Mouse (Mus musculus) heart, postnatal 0 days (tissue): ENCODE measurements around the gene Rgs6. TPM values are rescaled to one million over a fixed set of nuclear protein-coding genes. Genes with fewer than 3 reads are reported as not detected.

ENCODE experiments used
- ATAC-seq: fragments of 200-750 bp; cut with Nextera tagmentation; 2 replicates; pipeline ENCODE4 v1.8.0; 2017; ENCODE audit warnings: low read depth, moderate number of reproducible peaks, moderate library complexity; ENCODE audit not compliant: insufficient read depth
- DNase-seq: peaks from one replicate; pipeline ENCODE4 v3.0.0-alpha.2; 2016; ENCODE audit warnings: low spot score
- H3K27ac ChIP-seq: fragments of 300-500 bp; sonication (generic); 2 replicates; pipeline ENCODE4 v1.5.1; 2014; ENCODE audit warnings: low read depth, mild to moderate bottlenecking
- H3K27me3 ChIP-seq: fragments of 300-500 bp; sonication (generic); 2 replicates; pipeline ENCODE4 v1.6.1; 2014; ENCODE audit warnings: low read length, mixed read lengths; ENCODE audit not compliant: control insufficient read depth, insufficient read depth
- H3K36me3 ChIP-seq: fragments of 300-500 bp; sonication (generic); replicated peaks from 2 replicates; pipeline ENCODE4 v1.6.1; 2014; ENCODE audit warnings: low read length, mixed read lengths; ENCODE audit not compliant: control insufficient read depth, insufficient read depth
- H3K4me1 ChIP-seq: fragments of 300-500 bp; sonication (generic); 2 replicates; pipeline ENCODE4 v1.6.1; 2014; ENCODE audit warnings: antibody characterized with exemption; ENCODE audit not compliant: control insufficient read depth, insufficient read depth
- H3K4me2 ChIP-seq: fragments of 300-500 bp; sonication (generic); 2 replicates; pipeline ENCODE4 v1.6.1; 2014; ENCODE audit warnings: low read depth, mild to moderate bottlenecking, low read length, moderate library complexity
- H3K4me3 ChIP-seq: fragments of 300-500 bp; sonication (generic); 2 replicates; pipeline ENCODE4 v1.5.1; 2014; ENCODE audit warnings: low read depth, low read length
- H3K9ac ChIP-seq: fragments of 300-500 bp; sonication (generic); replicated peaks from 2 replicates; pipeline ENCODE4 v1.6.1; 2014; ENCODE audit warnings: low read depth, low read length, mixed read lengths
- H3K9me3 ChIP-seq: fragments of 300-500 bp; sonication (generic); replicated peaks from 2 replicates; pipeline ENCODE4 v1.6.1; 2016; ENCODE audit warnings: low read length; ENCODE audit not compliant: control insufficient read depth
- CTCF ChIP-seq: IDR thresholded peaks from 2 replicates; pipeline ENCODE4 v1.5.1; 2016; ENCODE audit warnings: antibody characterized with exemption, control low read depth, low read depth
- EP300 ChIP-seq: IDR thresholded peaks from 2 replicates; pipeline ENCODE4 v1.6.1; 2016; ENCODE audit warnings: antibody characterized with exemption, low read depth
- WGBS: fragments of 180-500 bp; shearing (Covaris S2); extraction: QIAGEN DNeasy Blood & Tissue Kit; methylation state at CpG from one replicate; pipeline ENCODE4 v1.1.7; 2014; 5-methylcytosine and 5-hydroxymethylcytosine counted together
- polyA plus RNA-seq: library from polyadenylated mRNA; unstranded; fragments of >200 nt; fragmentation: Nextera tagmentation; extraction: Ambion mirVana; gene quantifications from 2 replicates; pipeline ENCODE4 v1.2.1, GENCODE M21; 2015
- total RNA-seq: library from RNA; depleted of rRNA; stranded (reverse); fragments of >200 nt; gene quantifications from 2 replicates; pipeline ENCODE4 v1.2.3, GENCODE M21; 2014; ENCODE audit warnings: low replicate concordance

The Rgs6 gene
- total and polyA plus RNA-seq, 2 experiments from 2014 or later = 12.1 to 16.5 TPM

GRCm38 (mm10) chr12:82701359-82701758, 113.3 kb downstream of the Rgs6 start:
- no peaks in the 10 kb centered on the region for H3K36me3 ChIP-seq
- peaks cover 2% of the 10 kb centered on the region; the same call in 1 of the 2 replicates for H3K4me1 ChIP-seq
- no peak for ATAC-seq
- TF ChIP-seq EP300 (no peak), CTCF (no peak)
- no peak overlapping the region for H3K27ac ChIP-seq
- WGBS = 81% methylated on average over 7 of the region's 7 CpGs
- no peak overlapping the region for H3K9ac ChIP-seq
- H3K9me3 ChIP-seq = no peaks in the 10 kb centered on the region
- no peak overlapping the region for H3K4me2 ChIP-seq
- no peak for DNase-seq
- H3K4me3 ChIP-seq = no peak overlapping the region
- H3K27me3 ChIP-seq = no peaks in the 10 kb centered on the region

DNA sequence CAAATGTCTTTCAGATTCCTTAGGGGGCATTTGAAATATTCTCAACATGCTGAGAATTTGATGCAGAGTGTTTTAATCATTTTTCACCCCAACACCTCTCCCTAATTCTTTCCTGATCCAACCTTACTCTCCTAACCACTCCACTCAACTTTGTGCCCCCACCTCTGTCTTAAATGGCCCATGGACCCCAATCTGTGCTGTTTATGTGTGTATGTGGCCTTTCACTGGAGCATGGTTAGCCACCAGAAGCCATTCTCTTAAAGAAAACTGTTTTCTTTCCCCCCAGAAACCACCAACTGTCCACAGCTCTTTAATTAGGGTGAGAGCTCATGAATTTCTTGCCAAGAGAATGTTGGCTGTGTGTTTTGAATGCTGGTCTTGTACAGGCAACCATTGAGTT, 122.3 kb downstream of the Rgs6 start:
- ATAC-seq (no peak), DNase-seq (no peak)
- H3K9me3 ChIP-seq = no peaks in the 10 kb centered on the region
- no peak overlapping the region for H3K27ac ChIP-seq
- no peak overlapping the region for H3K4me3 ChIP-seq
- H3K36me3 ChIP-seq = no peaks in the 10 kb centered on the region
- no peak overlapping the region for H3K9ac ChIP-seq
- H3K4me2 ChIP-seq = no peak overlapping the region
- no peaks in the 10 kb centered on the region for H3K27me3 ChIP-seq
- TF ChIP-seq CTCF = no peak
- no peak for TF ChIP-seq EP300
- no peaks in the 10 kb centered on the region for H3K4me1 ChIP-seq

GRCm38 (mm10) chr12:82714284-82714683, 126.2 kb downstream of the Rgs6 start:
- TF ChIP-seq EP300 (no peak), CTCF (no peak)
- H3K27ac ChIP-seq = no peak overlapping the region
- no peak overlapping the region for H3K9ac ChIP-seq
- 60% methylated on average over 2 of the region's 2 CpGs for WGBS
- DNase-seq (no peak), ATAC-seq (no peak)
- H3K4me2 ChIP-seq = no peak overlapping the region
- no peaks in the 10 kb centered on the region for H3K36me3 ChIP-seq
- H3K4me3 ChIP-seq = no peak overlapping the region
- no peaks in the 10 kb centered on the region for H3K4me1 ChIP-seq
- H3K27me3 ChIP-seq = no peaks in the 10 kb centered on the region
- H3K9me3 ChIP-seq = no peaks in the 10 kb centered on the region

DNA sequence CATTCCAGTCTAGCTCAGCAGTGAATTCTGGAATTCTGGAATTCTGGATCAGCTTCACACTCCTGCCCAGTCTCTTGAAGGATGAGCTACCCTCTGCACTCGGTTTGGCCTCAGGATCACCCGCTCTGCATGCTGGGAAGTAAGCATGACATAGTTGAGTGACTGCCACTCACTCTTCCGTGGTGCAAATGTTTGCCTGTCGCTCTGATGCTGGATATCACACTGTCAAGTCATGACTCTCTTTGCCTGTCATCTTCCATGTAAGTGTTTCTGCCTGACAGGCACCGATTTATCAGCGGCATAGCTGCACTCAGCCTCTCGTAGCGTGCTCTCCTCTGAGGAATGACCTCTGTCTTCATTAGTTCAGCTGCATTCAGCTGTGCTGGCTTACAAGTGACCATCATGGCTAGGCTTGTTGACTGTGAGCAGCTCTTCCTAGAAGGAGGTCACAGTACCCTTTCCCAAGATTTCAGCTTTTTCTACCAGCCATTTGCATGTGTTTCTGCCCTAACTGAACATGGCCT, 135.0 kb downstream of the Rgs6 start:
- H3K9me3 ChIP-seq = no peaks in the 10 kb centered on the region
- peak overlapping the region; percentile 67 for H3K27ac ChIP-seq
- no peak overlapping the region for H3K4me2 ChIP-seq
- ATAC-seq = peak; percentile 51
- H3K9ac ChIP-seq = no peak overlapping the region
- H3K4me1 ChIP-seq = no peaks in the 10 kb centered on the region
- peak; percentile 51 for DNase-seq
- H3K4me3 ChIP-seq = no peak overlapping the region
- H3K36me3 ChIP-seq = no peaks in the 10 kb centered on the region
- TF ChIP-seq EP300 = no peak
- no peak for TF ChIP-seq CTCF
- WGBS = 32% methylated on average over 8 of the region's 8 CpGs
- no peaks in the 10 kb centered on the region for H3K27me3 ChIP-seq

DNA sequence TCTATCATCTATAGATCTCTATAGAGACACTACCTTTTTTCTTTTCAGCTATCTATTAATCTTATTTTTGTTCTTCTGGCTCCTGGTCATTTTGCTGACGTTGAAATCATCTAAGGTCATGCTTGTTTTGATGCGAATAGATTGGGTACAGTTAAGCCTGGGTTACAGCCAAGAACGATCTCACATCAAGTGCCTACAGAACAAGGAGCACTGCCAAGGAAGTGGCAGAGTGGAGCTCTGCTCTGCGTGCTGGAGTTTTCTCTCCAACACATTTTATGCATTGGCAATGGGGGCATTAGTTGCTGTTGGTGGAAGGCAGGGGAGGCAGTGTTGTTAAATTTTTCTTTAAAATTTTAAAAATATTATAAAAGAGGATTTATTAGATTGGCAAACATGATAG, 138.2 kb downstream of the Rgs6 start:
- WGBS = 48% methylated on average over 4 of the region's 4 CpGs
- DNase-seq = no peak
- H3K27ac ChIP-seq = no peak overlapping the region
- H3K4me2 ChIP-seq = no peak overlapping the region
- H3K27me3 ChIP-seq = no peaks in the 10 kb centered on the region
- H3K9ac ChIP-seq = no peak overlapping the region
- TF ChIP-seq EP300 (no peak), CTCF (no peak)
- H3K9me3 ChIP-seq = no peaks in the 10 kb centered on the region
- no peak for ATAC-seq
- H3K4me1 ChIP-seq = no peaks in the 10 kb centered on the region
- no peak overlapping the region for H3K4me3 ChIP-seq
- no peaks in the 10 kb centered on the region for H3K36me3 ChIP-seq

GRCm38 (mm10) chr12:82731587-82731986, 143.5 kb downstream of the Rgs6 start:
- Histone ChIP-seq H3K36me3 (no peaks in the 10 kb centered on the region), H3K9ac (no peak overlapping the region), H3K4me2 (no peak overlapping the region), H3K27ac (no peak overlapping the region), H3K9me3 (no peaks in the 10 kb centered on the region), H3K4me1 (no peaks in the 10 kb centered on the region), H3K27me3 (no peaks in the 10 kb centered on the region), H3K4me3 (no peak overlapping the region)
- ATAC-seq (no peak), DNase-seq (no peak)
- no peak for TF ChIP-seq EP300
- no peak for TF ChIP-seq CTCF
- WGBS = 52% methylated on average over 7 of the region's 7 CpGs
